Mouse (Mus musculus) intestine, postnatal 0 days (tissue): ENCODE results near the gene Peak1. TPM values are rescaled to one million over a fixed set of nuclear protein-coding genes. Genes with fewer than 3 reads are reported as not detected.
A peak's percentile ranks its signal among the peaks of the same experiment; 100 is the strongest.

Experiments used
- ATAC-seq: fragments of 200-750 bp; cut with Nextera tagmentation; 2 replicates; pipeline ENCODE4 v1.8.0; 2017; ENCODE audit warnings: mild to moderate bottlenecking, moderate TSS enrichment, moderate library complexity
- H3K27ac ChIP-seq: fragments of 300-500 bp; sonication (generic); 2 replicates; pipeline ENCODE4 v1.5.1; 2014; ENCODE audit warnings: mild to moderate bottlenecking, low read depth, low read length, moderate library complexity
- H3K27me3 ChIP-seq: fragments of 300-500 bp; sonication (generic); replicated peaks from 2 replicates; pipeline ENCODE4 v1.6.1; 2014; ENCODE audit warnings: low read length, mixed read lengths; ENCODE audit not compliant: control insufficient read depth, insufficient read depth
- H3K36me3 ChIP-seq: fragments of 300-500 bp; sonication (generic); 2 replicates; pipeline ENCODE4 v1.6.1; 2014; ENCODE audit warnings: mild to moderate bottlenecking, moderate library complexity; ENCODE audit not compliant: control insufficient read depth, insufficient read depth
- H3K4me1 ChIP-seq: fragments of 300-500 bp; sonication (generic); replicated peaks from 2 replicates; pipeline ENCODE4 v1.6.1; 2014; ENCODE audit warnings: antibody characterized with exemption, low read length, mixed read lengths; ENCODE audit not compliant: control insufficient read depth, insufficient read depth
- H3K4me2 ChIP-seq: fragments of 300-500 bp; sonication (generic); replicated peaks from 2 replicates; pipeline ENCODE4 v1.6.1; 2014; ENCODE audit warnings: low read depth, mild to moderate bottlenecking, moderate library complexity
- H3K4me3 ChIP-seq: fragments of 300-500 bp; sonication (generic); 2 replicates; pipeline ENCODE4 v1.5.1; 2014; ENCODE audit warnings: low read depth, low read length
- H3K9ac ChIP-seq: fragments of 300-500 bp; sonication (generic); 2 replicates; pipeline ENCODE4 v1.6.1; 2014; ENCODE audit warnings: mild to moderate bottlenecking, low read depth, low read length
- H3K9me3 ChIP-seq: fragments of 300-500 bp; sonication (generic); 2 replicates; pipeline ENCODE4 v1.6.1; 2016; ENCODE audit warnings: mixed run types; ENCODE audit not compliant: control insufficient read depth
- CTCF ChIP-seq: sonication (generic); IDR thresholded peaks from 2 replicates; pipeline ENCODE4 v1.5.1; 2016; ENCODE audit warnings: low read depth, mild to moderate bottlenecking, control low read depth, antibody characterized with exemption, moderate library complexity
- WGBS: fragments of 180-500 bp; shearing (Covaris S2); extraction: QIAGEN DNeasy Blood & Tissue Kit; methylation state at CpG from one replicate; pipeline ENCODE4 v1.1.7; 2014; 5-methylcytosine and 5-hydroxymethylcytosine counted together
- polyA plus RNA-seq: library from polyadenylated mRNA; unstranded; fragments of >200 nt; fragmentation: Nextera tagmentation; extraction: Ambion mirVana; gene quantifications from 2 replicates; pipeline ENCODE4 v1.2.1, GENCODE M21; 2015

The Peak1 gene
- polyA plus RNA-seq, 1 experiment from 2014 or later, result 5.9 TPM

GRCm38 (mm10) chr9:56167690-56168089 lies 250.2 kb downstream of the Peak1 start:
- Histone ChIP-seq H3K9me3 (no peaks in the 10 kb centered on the region), H3K4me1 (no peaks in the 10 kb centered on the region), H3K27ac (no peak overlapping the region), H3K4me3 (no peak overlapping the region), H3K36me3 (no peaks in the 10 kb centered on the region), H3K27me3 (no peaks in the 10 kb centered on the region), H3K9ac (no peak overlapping the region), H3K4me2 (no peak overlapping the region)
- 82% methylated on average over 6 of the region's 6 CpGs for WGBS
- ATAC-seq, result no peak
- no peak for TF ChIP-seq CTCF

GRCm38 (mm10) chr9:56166161-56166560 lies 251.7 kb downstream of the Peak1 start:
- 0 out of 2 replicates have a peak, but pooled peaks cover under 1% of the 10 kb centered on the region for H3K4me1 ChIP-seq
- H3K9me3 ChIP-seq, result no peaks in the 10 kb centered on the region
- H3K4me3 ChIP-seq, result no peak overlapping the region
- H3K27ac ChIP-seq, result no peak overlapping the region
- no peak for ATAC-seq
- WGBS, result 54% methylated on average over 5 of the region's 5 CpGs
- H3K9ac ChIP-seq, result no peak overlapping the region
- no peaks in the 10 kb centered on the region for H3K36me3 ChIP-seq
- no peak overlapping the region for H3K4me2 ChIP-seq
- H3K27me3 ChIP-seq, result no peaks in the 10 kb centered on the region
- no peak for TF ChIP-seq CTCF

- Histone ChIP-seq H3K9ac (no peak within 1 kb of the TSS), H3K27ac (no peak within 1 kb of the TSS), H3K36me3 (no peaks in the 10 kb centered on the region), H3K4me3 (no peak within 1 kb of the TSS), H3K4me2 (no peak within 1 kb of the TSS), H3K4me1 (0 out of 2 replicates have a peak, but pooled peaks cover 2% of the 10 kb centered on the region), H3K9me3 (no peaks in the 10 kb centered on the region), H3K27me3 (no peaks in the 10 kb centered on the region)
- ATAC-seq, result no peak
- no peak for TF ChIP-seq CTCF
- WGBS, result 86% methylated on average over 6 of the region's 6 CpGs
Measured at GRCm38 (mm10) chr9:56165377-56165776, 252.5 kb downstream of the Peak1 start, which contains the start of gene Tspan3. TSS of gene Tspan3 (minus strand) at chr9:56165477.

- no peaks in the 10 kb centered on the region for H3K27me3 ChIP-seq
- H3K4me1 ChIP-seq, result 0 out of 2 replicates have a peak, but pooled peaks cover 10% of the 10 kb centered on the region
- peak overlapping the region; percentile 89 for H3K27ac ChIP-seq
- no peaks in the 10 kb centered on the region for H3K36me3 ChIP-seq
- WGBS, result under 1% methylated on average over 74 of the region's 82 CpGs
- H3K9me3 ChIP-seq, result no peaks in the 10 kb centered on the region
- peak overlapping the region; percentile 95 for H3K4me3 ChIP-seq
- H3K4me2 ChIP-seq, result peak overlapping the region; percentile 82
- peak overlapping the region; percentile 96 for H3K9ac ChIP-seq
- TF ChIP-seq CTCF, result no peak; the same call in 1 of the 2 replicates
- ATAC-seq, result peak; percentile 90
Measured at GRCm38 (mm10) chr9:56160341-56161141, 257.3 kb downstream of the Peak1 start.

GRCm38 (mm10) chr9:56159456-56159855 lies 258.4 kb downstream of the Peak1 start:
- H3K9me3 ChIP-seq, result no peaks in the 10 kb centered on the region
- no peak overlapping the region for H3K27ac ChIP-seq
- peak overlapping the region; percentile 82 for H3K4me2 ChIP-seq
- TF ChIP-seq CTCF, result no peak
- no peak overlapping the region for H3K9ac ChIP-seq
- H3K27me3 ChIP-seq, result no peaks in the 10 kb centered on the region
- no peak for ATAC-seq
- H3K4me1 ChIP-seq, result 0 out of 2 replicates have a peak, but pooled peaks cover 10% of the 10 kb centered on the region
- H3K4me3 ChIP-seq, result peak overlapping the region; percentile 95
- no peaks in the 10 kb centered on the region for H3K36me3 ChIP-seq
- 12% methylated on average over 2 of the region's 2 CpGs for WGBS

GRCm38 (mm10) chr9:56158077-56158476 lies 259.8 kb downstream of the Peak1 start:
- Histone ChIP-seq H3K4me3 (no peak overlapping the region), H3K27me3 (no peaks in the 10 kb centered on the region), H3K27ac (no peak overlapping the region; the same call in 1 of the 2 replicates), H3K4me1 (0 out of 2 replicates have a peak, but pooled peaks cover 10% of the 10 kb centered on the region), H3K9me3 (no peaks in the 10 kb centered on the region), H3K36me3 (no peaks in the 10 kb centered on the region), H3K4me2 (peak overlapping the region; percentile 1; the same call in 1 of the 2 replicates), H3K9ac (no peak overlapping the region)
- TF ChIP-seq CTCF, result no peak
- peak; percentile 37; the same call in 1 of the 2 replicates for ATAC-seq
- 26% methylated on average over 2 of the region's 2 CpGs for WGBS
